In the genomic region with DNA sequence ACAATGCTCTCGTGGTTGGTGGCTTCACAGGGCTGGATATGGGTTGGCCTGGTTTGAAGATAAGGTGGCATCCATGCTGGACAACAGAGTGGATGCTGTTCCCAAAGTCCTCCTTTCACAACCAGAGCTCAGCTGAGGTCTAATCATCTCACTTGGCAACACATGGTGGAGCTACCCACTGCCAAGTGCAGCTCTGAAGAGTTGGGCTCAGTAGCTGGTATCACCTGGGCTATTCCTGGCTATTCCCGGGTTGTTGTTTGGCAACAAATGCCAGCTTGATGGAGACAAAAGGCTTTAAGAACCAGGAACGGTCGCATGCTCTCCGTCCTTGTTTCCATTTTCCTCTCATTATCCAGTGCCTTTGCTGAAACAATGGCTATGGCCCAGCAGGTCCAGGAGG, we compare ENCODE assay signal across 26 mouse cellular contexts. TPM values are rescaled to one million over a fixed set of nuclear protein-coding genes. Genes with fewer than 3 reads are reported as not detected.
DNase-seq lines count a peak whose midpoint lies in the region; ATAC-seq and TF ChIP-seq lines count a peak whose summit lies in the region.
"Had no signal": no experiment of that assay in that cellular context is flagged by ENCODE, and none has a peak within 500 bp of the region (broad histone marks: within the 10 kb centered on the region; RNA-seq: fewer than 3 reads in every experiment).

No protein-coding gene starts in this region.

- intact Hi-C loops in heart, postnatal 25 days (cut with DNase I): loop anchor here (10.0 kb wide), 1 partner anchor 554 kb away; no protein-coding TSS in a partner anchor

- H3K4me1 ChIP-seq in heart, embryonic 10.5 days: peaks cover 18% of the 10 kb centered on the region
- H3K4me1 ChIP-seq: embryonic facial prominence, embryonic 12.5 days; forebrain, embryonic 13.5 days; hindbrain, embryonic 10.5 days; kidney, embryonic 15.5 days; limb, embryonic 13.5 days; liver, embryonic 13.5 days; midbrain, embryonic 13.5 days had no signal

- H3K36me3 ChIP-seq in heart, embryonic 10.5 days: no peaks in the 10 kb centered on the region
- H3K36me3 ChIP-seq: embryonic facial prominence, embryonic 12.5 days; heart, embryonic 13.5 days; hindbrain, embryonic 10.5 days; kidney, embryonic 15.5 days; limb, embryonic 13.5 days; liver, embryonic 13.5 days; midbrain, embryonic 13.5 days had no signal

- ATAC-seq in cerebellum, adult (ENCODE audit: insufficient number of reproducible peaks, low FRiP score, low TSS enrichment): peak; percentile 63
- ATAC-seq in activated CD4-positive, CD25-positive, alpha-beta regulatory T cell, adult 4 months: no peak
- ATAC-seq: forebrain, embryonic 13.5 days; hindbrain, postnatal 0 days; midbrain, embryonic 13.5 days had no signal

- H3K9me3 ChIP-seq in heart, embryonic 10.5 days: no peaks in the 10 kb centered on the region
- H3K9me3 ChIP-seq: embryonic facial prominence, embryonic 12.5 days; forebrain, embryonic 13.5 days; heart, embryonic 13.5 days; hindbrain, embryonic 10.5 days; kidney, embryonic 15.5 days; limb, embryonic 13.5 days; liver, embryonic 13.5 days; midbrain, embryonic 13.5 days had no signal

- 80% methylated on average over 5 of the region's 5 CpGs for WGBS in heart, embryonic 10.5 days

- no peak for DNase-seq in cerebellum, postnatal 4 days (ENCODE audit: low spot score in 2 of 2)
- DNase-seq in heart, adult 18-20 months: peak; percentile 60 to 86
- DNase-seq in heart, postnatal 25 days (ENCODE audit: low spot score): no peak
- peak; percentile 50 for DNase-seq in brain, embryonic 14.5 days (ENCODE audit: low read depth)
- peak; percentile 71 for DNase-seq in heart, embryonic 10.5 days (ENCODE audit: low spot score)
- DNase-seq in ovary, postnatal 14 days (ENCODE audit: low spot score): no peak
- DNase-seq: adrenal gland, postnatal 14 days; gastrocnemius, postnatal 14 days; kidney, adult 11 months; kidney, postnatal 4 days; liver, embryonic 13.5 days; lung, embryonic 14.5 days; right cerebral cortex, postnatal 4 days; thymus, postnatal 25 days had no signal

- H3K27me3 ChIP-seq in heart, embryonic 10.5 days (ENCODE audit: insufficient read depth, poor library complexity, severe bottlenecking): 0 out of 2 replicates have a peak, but pooled peaks cover 5% of the 10 kb centered on the region
- H3K27me3 ChIP-seq: embryonic facial prominence, embryonic 12.5 days; forebrain, embryonic 13.5 days; kidney, embryonic 15.5 days; limb, embryonic 13.5 days; liver, embryonic 13.5 days; midbrain, embryonic 13.5 days had no signal

- TF ChIP-seq POLR2A in brain, embryonic 14.5 days (IDR thresholded peaks at IDR 0.05; ENCODE audit: borderline replicate concordance, extremely low read depth, insufficient read depth, insufficient read length, poor library complexity, severe bottlenecking): no peak

- H3K4me3 ChIP-seq in heart, embryonic 10.5 days: no peak overlapping the region
- H3K4me3 ChIP-seq: embryonic facial prominence, embryonic 12.5 days; forebrain, embryonic 13.5 days; heart, embryonic 13.5 days; hindbrain, embryonic 10.5 days; kidney, embryonic 15.5 days; limb, embryonic 13.5 days; liver, embryonic 13.5 days; midbrain, embryonic 13.5 days had no signal

- no peak overlapping the region for H3K27ac ChIP-seq in heart, embryonic 10.5 days
- H3K27ac ChIP-seq: embryonic facial prominence, embryonic 12.5 days; forebrain, embryonic 13.5 days; heart, embryonic 13.5 days; hindbrain, embryonic 10.5 days; hindbrain, postnatal 0 days; kidney, embryonic 15.5 days; limb, embryonic 13.5 days; liver, embryonic 13.5 days; midbrain, embryonic 13.5 days had no signal

- no peak for TF ChIP-seq CTCF in brain, embryonic 14.5 days (IDR thresholded peaks at IDR 0.05; ENCODE audit: borderline replicate concordance, extremely low read depth, insufficient read depth, insufficient read length)

RNA-seq across cellular contexts. Expression of a gene that starts 19.2 kb away (rescaled TPM):
- total RNA-seq in heart, adult 18-20 months (2021): 10 to 100 TPM; 11.2 to 12.5 TPM
- total RNA-seq in heart, postnatal 25 days (2021): 10 to 100 TPM; 13.8 to 14.3 TPM
- polyA plus RNA-seq in brain, embryonic 14.5 days (2012; rRNA removed): 11.2 and 13.4 TPM in 2 replicates
- 5.4 and 8.2 TPM in 2 replicates for polyA plus RNA-seq in heart, embryonic 10.5 days (2016; fragmentation: Nextera tagmentation; extraction: Ambion mirVana)
- polyA plus RNA-seq in activated CD4-positive, CD25-positive, alpha-beta regulatory T cell, adult 4 months (2017; shearing (Covaris generic)): not detected
- total RNA-seq: megakaryocyte, adult 5-6 weeks; monocyte, adult 5-6 weeks had no signal

Comparison
In these comparisons a context has a peak if more than half of its experiments do, and no peak if none do; other contexts are left out.
1. DNase-seq: peak in heart, adult 18-20 months (2 of 2), brain, embryonic 14.5 days (single experiment) and heart, embryonic 10.5 days (single experiment); none in cerebellum, postnatal 4 days (0 of 2), heart, postnatal 25 days (single experiment) and ovary, postnatal 14 days (single experiment).